Mouse (Mus musculus): ENCODE results near the gene Zmiz2. TPM values are rescaled to one million over a fixed set of nuclear protein-coding genes. Genes with fewer than 3 reads are reported as not detected.

Gene Zmiz2
- polyA plus RNA-seq, 1 experiment from 2014 or later: 6.7 TPM

Small RNA genes lying within 50 kb of the gene (microRNA-seq; reads per million reads assigned to microRNA genes)
- 1.4 reads per million for gene Mir7651

Other genes starting within 250 kb of the Zmiz2 start
- 0.08 and 0.21 TPM in 2 replicates for gene A730071L15Rik, start 189.0 kb upstream of the Zmiz2 start, polyA plus RNA-seq (2016; fragmentation: Nextera tagmentation; extraction: Ambion mirVana)
- gene Nudcd3, start 188.7 kb upstream of the Zmiz2 start, polyA plus RNA-seq (2016; fragmentation: Nextera tagmentation; extraction: Ambion mirVana): 20.9 and 21.7 TPM in 2 replicates
- 0.17 and 0.21 TPM in 2 replicates for gene Npc1l1, start 158.9 kb upstream of the Zmiz2 start, polyA plus RNA-seq (2016; fragmentation: Nextera tagmentation; extraction: Ambion mirVana)
- gene Ddx56, start 121.3 kb upstream of the Zmiz2 start, polyA plus RNA-seq (2016; fragmentation: Nextera tagmentation; extraction: Ambion mirVana): 94.9 and 98.2 TPM in 2 replicates
- 45.6 and 46.4 TPM in 2 replicates for gene Tmed4, start 114.2 kb upstream of the Zmiz2 start, polyA plus RNA-seq (2016; fragmentation: Nextera tagmentation; extraction: Ambion mirVana)
- 119 and 123 TPM in 2 replicates for gene Ogdh, start 97.4 kb upstream of the Zmiz2 start, polyA plus RNA-seq (2016; fragmentation: Nextera tagmentation; extraction: Ambion mirVana)
- gene Ppia, start 26.4 kb downstream of the Zmiz2 start, polyA plus RNA-seq (2016; fragmentation: Nextera tagmentation; extraction: Ambion mirVana): 3,798 and 3,900 TPM in 2 replicates
- gene H2afv, start 55.4 kb downstream of the Zmiz2 start, polyA plus RNA-seq (2016; fragmentation: Nextera tagmentation; extraction: Ambion mirVana): 121 and 125 TPM in 2 replicates
- gene Purb, start 86.8 kb downstream of the Zmiz2 start, polyA plus RNA-seq (2016; fragmentation: Nextera tagmentation; extraction: Ambion mirVana): 11.2 and 11.6 TPM in 2 replicates
- 5.8 and 6.2 TPM in 2 replicates for gene Myo1g, start 131.9 kb downstream of the Zmiz2 start, polyA plus RNA-seq (2016; fragmentation: Nextera tagmentation; extraction: Ambion mirVana)
- 57.9 and 60.0 TPM in 2 replicates for gene Ccm2, start 157.8 kb downstream of the Zmiz2 start, polyA plus RNA-seq (2016; fragmentation: Nextera tagmentation; extraction: Ambion mirVana)
- 6.4 and 7.5 TPM in 2 replicates for gene Nacad, start 217.0 kb downstream of the Zmiz2 start, polyA plus RNA-seq (2016; fragmentation: Nextera tagmentation; extraction: Ambion mirVana)
- 69.3 TPM in 2 replicates for gene Tbrg4, start 237.0 kb downstream of the Zmiz2 start, polyA plus RNA-seq (2016; fragmentation: Nextera tagmentation; extraction: Ambion mirVana)
- gene Wap, start 249.6 kb downstream of the Zmiz2 start, polyA plus RNA-seq (2016; fragmentation: Nextera tagmentation; extraction: Ambion mirVana): not detected in 2 replicates

Measured in liver, embryonic 12.5 days (tissue).